Mouse (Mus musculus) liver, embryonic 16.5 days (tissue): ENCODE measurements at regions not wholly inside any gene's neighbourhood (a gene's known extent, or its start where the extent isn't known, plus 50 kb on each side); places are given as distances from the start of the nearest gene placed in this dataset.
A peak's percentile ranks its signal among the peaks of the same experiment; 100 is the strongest.
"Not testable (repeated sequence)": the region's sequence is repeated elsewhere in the genome, so short reads cannot be mapped to it uniquely, and the experiment has no call there.

Experiments
- ATAC-seq: fragments of 200-750 bp; cut with Nextera tagmentation; 2 replicates; pipeline ENCODE4 v1.8.0; 2017; ENCODE audit warnings: low read depth, mild to moderate bottlenecking, moderate number of reproducible peaks, moderate library complexity
- H3K27ac ChIP-seq: fragments of 300-500 bp; sonication (generic); 2 replicates; pipeline ENCODE4 v1.5.1; 2014; ENCODE audit warnings: mild to moderate bottlenecking, low read length
- H3K27me3 ChIP-seq: fragments of 300-500 bp; sonication (generic); 2 replicates; pipeline ENCODE4 v1.6.1; 2014; ENCODE audit warnings: low read depth, low read length, mixed read lengths; ENCODE audit not compliant: control insufficient read depth, insufficient read depth
- H3K36me3 ChIP-seq: fragments of 300-500 bp; sonication (generic); 2 replicates; pipeline ENCODE4 v1.6.1; 2014; ENCODE audit warnings: mild to moderate bottlenecking; ENCODE audit not compliant: control insufficient read depth, insufficient read depth
- H3K4me1 ChIP-seq: fragments of 300-500 bp; sonication (generic); 2 replicates; pipeline ENCODE4 v1.6.1; 2014; ENCODE audit warnings: low read depth, low read length, mixed read lengths; ENCODE audit not compliant: control insufficient read depth
- H3K4me2 ChIP-seq: fragments of 300-500 bp; sonication (generic); 2 replicates; pipeline ENCODE4 v1.6.1; 2014; ENCODE audit warnings: low read depth, low read length, mixed read lengths
- H3K4me3 ChIP-seq: fragments of 300-500 bp; sonication (generic); 2 replicates; pipeline ENCODE4 v1.5.1; 2014; ENCODE audit warnings: low read depth, mild to moderate bottlenecking, low read length
- H3K9ac ChIP-seq: fragments of 300-500 bp; sonication (generic); 2 replicates; pipeline ENCODE4 v1.6.1; 2014; ENCODE audit warnings: low read depth, low read length
- H3K9me3 ChIP-seq: fragments of 300-500 bp; sonication (generic); replicated peaks from 2 replicates; pipeline ENCODE4 v1.6.1; 2016; ENCODE audit warnings: low read length; ENCODE audit not compliant: control insufficient read depth
- WGBS: fragments of 180-500 bp; shearing (Covaris S2); extraction: QIAGEN DNeasy Blood & Tissue Kit; methylation state at CpG from one replicate; pipeline ENCODE4 v1.1.7; 2014; ENCODE audit not compliant: insufficient replicate concordance; 5-methylcytosine and 5-hydroxymethylcytosine counted together

DNA sequence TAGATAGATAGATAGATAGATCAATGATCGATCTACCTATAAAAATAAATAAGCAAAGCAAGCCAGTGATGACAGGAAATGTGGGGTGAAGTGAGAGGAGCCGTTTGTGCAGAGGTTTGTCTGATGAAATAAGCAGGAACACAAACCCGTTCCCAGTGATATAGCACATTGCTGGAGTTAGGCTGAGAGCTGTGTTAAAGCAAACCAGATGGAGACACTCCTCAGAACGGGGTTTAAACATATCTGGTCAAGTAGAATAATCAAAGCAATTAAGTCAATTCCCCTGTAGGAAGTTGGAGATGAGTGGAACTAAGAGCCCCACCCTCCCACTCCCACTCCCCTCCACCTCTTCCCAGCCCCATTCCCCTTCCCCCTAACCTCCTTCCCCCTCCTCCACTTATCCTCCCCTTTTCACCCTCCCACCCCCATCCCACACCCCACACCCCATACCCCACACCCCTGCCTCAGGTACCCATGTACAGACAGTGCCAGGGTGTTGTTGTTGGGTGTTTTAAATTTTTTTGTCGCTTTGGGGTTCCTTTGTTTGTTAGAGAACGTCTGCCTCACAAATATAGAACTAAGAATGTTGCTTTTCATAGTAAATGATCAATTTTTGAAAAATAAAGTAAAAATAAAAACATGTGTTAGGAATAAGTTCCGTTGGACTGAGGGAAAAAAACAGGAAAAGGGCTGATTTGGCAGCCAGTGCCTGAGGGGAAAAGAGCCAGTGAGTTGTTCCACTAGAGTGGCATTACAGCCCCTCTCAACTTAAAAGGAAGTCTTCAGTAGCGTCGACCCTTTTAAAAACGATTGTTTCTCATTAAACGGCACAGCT lies 79.8 kb upstream of the Enpep start:
- 53% methylated on average over 11 of the region's 11 CpGs for WGBS
- H3K4me1 ChIP-seq: no peaks in the 10 kb centered on the region
- no peaks in the 10 kb centered on the region for H3K27me3 ChIP-seq
- no peaks in the 10 kb centered on the region for H3K9me3 ChIP-seq
- no peak overlapping the region for H3K9ac ChIP-seq
- no peak overlapping the region for H3K27ac ChIP-seq
- no peak overlapping the region for H3K4me2 ChIP-seq
- no peak for ATAC-seq
- no peak overlapping the region for H3K4me3 ChIP-seq
- H3K36me3 ChIP-seq: no peaks in the 10 kb centered on the region

DNA sequence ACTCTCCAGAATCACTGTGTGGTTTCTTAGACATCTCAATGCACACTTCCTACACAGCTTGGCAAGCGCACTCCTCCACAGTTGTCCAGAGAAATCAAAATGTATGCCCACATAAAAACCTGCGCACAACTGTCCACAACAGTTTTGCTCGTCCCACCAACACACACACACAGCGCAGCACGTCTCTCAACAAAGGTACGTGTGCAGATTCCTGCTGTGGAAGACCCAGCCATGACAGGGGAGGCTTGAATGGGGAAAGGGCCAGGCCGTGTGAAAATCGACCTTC lies 80.4 kb upstream of the Enpep start:
- WGBS: 78% methylated on average over 8 of the region's 8 CpGs
- no peak overlapping the region for H3K4me3 ChIP-seq

DNA sequence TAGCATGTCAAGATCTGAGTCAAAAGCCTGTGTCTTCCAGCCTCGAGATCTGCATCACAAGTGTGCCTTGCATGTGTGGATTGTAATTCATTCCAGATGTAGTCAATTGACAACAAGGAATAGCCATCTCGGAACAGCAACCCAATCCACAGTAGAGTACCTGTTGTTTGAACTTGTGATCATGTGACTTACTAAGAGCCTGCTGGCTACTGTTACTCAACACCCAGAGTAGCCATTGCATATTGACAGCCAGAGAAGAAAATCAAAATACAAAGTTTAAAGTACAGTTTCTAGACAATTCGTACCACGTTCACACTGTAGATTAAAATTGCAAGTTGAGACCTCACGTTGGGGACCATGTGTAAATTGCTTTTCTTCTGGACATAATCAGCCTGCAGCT lies 83.1 kb upstream of the Enpep start:
- Histone ChIP-seq H3K4me3 (no peak overlapping the region), H3K9ac (no peak overlapping the region), H3K4me2 (no peak overlapping the region), H3K36me3 (no peaks in the 10 kb centered on the region), H3K4me1 (no peaks in the 10 kb centered on the region), H3K27me3 (no peaks in the 10 kb centered on the region), H3K27ac (no peak overlapping the region), H3K9me3 (no peaks in the 10 kb centered on the region)
- ATAC-seq: no peak
- 59% methylated on average over 5 of the region's 5 CpGs for WGBS

More for the DNA sequence above, 80.4 kb upstream of the Enpep start:
- Histone ChIP-seq H3K27ac (no peak overlapping the region), H3K9me3 (no peaks in the 10 kb centered on the region), H3K27me3 (no peaks in the 10 kb centered on the region), H3K4me2 (no peak overlapping the region), H3K9ac (no peak overlapping the region), H3K36me3 (no peaks in the 10 kb centered on the region), H3K4me1 (no peaks in the 10 kb centered on the region)
- ATAC-seq: no peak

DNA sequence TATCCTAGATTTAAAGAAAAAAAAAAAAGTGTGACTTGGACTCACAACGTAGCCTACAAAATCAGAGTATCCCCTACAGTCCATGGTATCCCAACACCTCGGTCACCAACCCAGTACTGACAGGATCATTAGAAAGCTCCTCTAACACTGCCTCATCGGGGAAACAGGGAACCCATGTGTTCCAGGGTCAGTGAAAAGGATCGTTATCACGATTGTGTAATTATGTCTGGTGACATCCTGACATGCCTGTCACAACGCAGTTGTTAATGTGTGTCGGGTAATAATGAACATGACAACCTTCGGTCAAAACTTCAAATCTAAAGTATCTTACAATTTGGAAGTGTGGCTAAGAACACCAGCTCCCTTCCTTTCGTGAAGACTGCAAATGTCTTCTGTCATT lies 83.8 kb upstream of the Enpep start:
- Histone ChIP-seq H3K36me3 (no peaks in the 10 kb centered on the region), H3K9ac (no peak overlapping the region), H3K27ac (no peak overlapping the region), H3K4me2 (no peak overlapping the region), H3K27me3 (no peaks in the 10 kb centered on the region), H3K4me3 (no peak overlapping the region), H3K4me1 (no peaks in the 10 kb centered on the region), H3K9me3 (no peaks in the 10 kb centered on the region)
- WGBS: 62% methylated on average over 9 of the region's 9 CpGs
- no peak for ATAC-seq

DNA sequence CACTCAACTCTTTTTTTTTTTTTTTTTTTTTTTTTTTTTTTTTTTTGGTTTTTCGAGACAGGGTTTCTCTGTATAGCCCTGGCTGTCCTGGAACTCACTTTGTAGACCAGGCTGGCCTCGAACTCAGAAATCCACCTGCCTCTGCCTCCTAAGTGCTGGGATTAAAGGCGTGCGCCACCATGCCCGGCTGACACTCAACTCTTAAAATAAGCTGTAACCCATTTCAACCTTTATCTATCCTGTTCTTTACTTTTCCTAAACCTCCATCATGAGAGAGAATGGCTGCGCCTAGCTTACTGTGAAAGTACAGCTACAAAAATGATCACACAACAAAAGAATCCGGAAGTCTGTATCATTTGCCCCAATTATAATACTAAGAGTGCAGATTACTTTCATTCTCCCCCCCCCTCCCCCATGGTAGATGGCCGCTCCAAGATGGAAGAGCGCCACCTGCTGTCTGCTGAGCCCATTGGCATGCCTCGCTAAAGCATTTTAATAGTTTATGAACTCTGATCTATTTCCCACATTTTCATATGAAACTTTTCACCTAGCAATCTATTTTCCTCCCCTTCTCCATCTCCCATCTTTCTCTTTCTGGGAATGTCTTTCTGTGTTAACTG lies 89.2 kb upstream of the Enpep start:
- not testable (repeated sequence) for H3K9ac ChIP-seq, ATAC-seq

DNA sequence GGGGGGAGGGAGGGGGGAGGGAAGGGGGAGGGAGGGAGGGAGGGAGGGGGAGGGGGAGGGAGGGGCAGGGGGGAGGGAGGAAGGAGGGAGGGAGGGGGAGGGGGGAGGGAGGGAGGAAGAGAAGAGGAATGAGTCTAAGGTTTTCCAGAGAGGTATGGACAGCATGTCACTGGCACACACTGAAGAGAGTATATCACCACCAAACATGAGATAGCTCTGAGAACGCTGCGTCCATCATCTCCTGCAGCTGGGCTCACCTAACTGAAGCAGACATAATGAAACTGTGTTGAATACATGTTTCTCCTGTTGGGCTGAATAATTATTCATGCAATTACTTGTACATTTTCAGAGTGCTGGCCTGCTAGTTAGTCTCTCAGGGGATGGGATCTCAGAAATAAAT lies 96.2 kb upstream of the Enpep start:
- 68% methylated on average over 2 of the region's 2 CpGs for whole genome bisulfite sequencing
- no peaks in the 10 kb centered on the region for H3K27me3 ChIP-seq
- no peak overlapping the region for H3K9ac ChIP-seq
- no peaks in the 10 kb centered on the region for H3K9me3 ChIP-seq
- H3K4me1 ChIP-seq: no peaks in the 10 kb centered on the region
- H3K4me2 ChIP-seq: no peak overlapping the region
- no peaks in the 10 kb centered on the region for H3K36me3 ChIP-seq
- no peak overlapping the region for H3K4me3 ChIP-seq
- ATAC-seq: no peak
- no peak overlapping the region for H3K27ac ChIP-seq

More for the DNA sequence above, 89.2 kb upstream of the Enpep start:
- H3K4me2 ChIP-seq, H3K9me3 ChIP-seq, H3K4me1 ChIP-seq, H3K36me3 ChIP-seq, H3K27me3 ChIP-seq, H3K27ac ChIP-seq, H3K4me3 ChIP-seq: not testable (repeated sequence)
- 46% methylated on average over 8 of the region's 10 CpGs for WGBS

DNA sequence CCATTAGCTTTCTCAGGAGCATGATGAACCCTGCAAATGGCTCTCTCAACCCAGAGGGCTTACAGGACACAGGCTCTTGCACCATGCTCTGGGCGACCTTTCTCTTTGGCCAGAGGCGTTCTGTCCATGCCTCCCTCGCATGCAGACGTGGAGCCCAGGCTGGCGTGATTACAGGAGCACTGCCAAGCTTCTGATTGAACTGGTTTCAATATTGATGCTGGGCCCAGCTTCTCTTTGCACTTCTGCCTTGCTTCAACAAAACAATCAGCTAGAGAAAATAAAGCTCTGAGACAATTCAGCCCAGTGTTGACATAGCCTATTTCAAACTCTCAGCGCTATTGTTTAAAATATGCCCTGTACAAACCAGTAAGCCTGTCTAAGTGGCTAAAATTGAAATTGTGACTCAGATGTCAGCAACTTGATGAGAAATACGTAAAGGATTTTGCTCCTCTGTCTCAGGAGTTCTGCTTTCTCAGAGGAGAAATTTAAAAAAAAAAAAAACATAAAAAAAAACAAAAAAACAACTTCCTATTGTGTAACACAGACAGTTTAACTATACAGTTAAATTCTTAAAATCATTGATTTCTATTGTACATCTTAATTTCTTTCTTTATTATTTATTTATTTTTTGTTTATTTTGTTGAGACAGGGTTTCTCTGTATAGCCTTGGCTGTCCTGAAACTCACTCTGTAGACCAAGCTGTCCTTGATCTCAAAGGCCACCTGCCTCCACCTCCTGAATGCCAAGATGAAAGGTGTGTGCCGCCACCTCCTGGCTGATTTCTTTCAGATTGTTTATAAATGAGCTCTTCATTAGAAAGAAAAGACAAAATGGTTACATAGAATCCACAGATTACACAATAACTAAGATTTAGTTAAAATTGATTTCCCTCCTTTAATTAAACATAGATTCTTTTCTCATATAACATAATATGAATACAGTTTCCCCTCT lies 96.9 kb upstream of the Enpep start:
- H3K4me2 ChIP-seq: no peak overlapping the region
- no peak overlapping the region for H3K27ac ChIP-seq
- peak; percentile 74 for ATAC-seq
- no peaks in the 10 kb centered on the region for H3K4me1 ChIP-seq
- H3K9ac ChIP-seq: no peak overlapping the region
- H3K36me3 ChIP-seq: no peaks in the 10 kb centered on the region
- 60% methylated on average over 8 of the region's 8 CpGs for WGBS
- H3K27me3 ChIP-seq: no peaks in the 10 kb centered on the region
- no peaks in the 10 kb centered on the region for H3K9me3 ChIP-seq
- no peak overlapping the region for H3K4me3 ChIP-seq

DNA sequence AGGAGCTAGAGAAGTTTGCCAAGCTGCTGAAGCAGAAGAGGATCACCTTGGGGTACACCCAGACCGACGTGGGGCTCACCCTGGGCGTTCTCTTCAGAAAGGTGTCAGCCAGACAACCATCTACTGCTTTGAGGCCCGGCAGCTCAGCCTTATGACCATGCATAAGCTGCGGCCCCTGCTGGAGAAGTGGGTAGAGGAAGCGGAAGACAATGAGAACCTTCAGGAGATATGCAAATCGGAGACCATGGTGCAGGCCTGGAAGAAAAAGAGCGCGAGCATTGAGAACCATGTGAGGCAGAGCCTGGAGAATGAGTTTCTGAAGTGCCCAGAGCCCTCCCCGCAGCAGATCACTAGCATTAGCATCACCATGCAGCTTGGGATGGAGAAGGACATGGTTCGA lies 98.1 kb upstream of the Elovl6 start:
- no peaks in the 10 kb centered on the region for H3K4me1 ChIP-seq
- no peaks in the 10 kb centered on the region for H3K36me3 ChIP-seq
- H3K27me3 ChIP-seq: no peaks in the 10 kb centered on the region
- H3K9me3 ChIP-seq: no peaks in the 10 kb centered on the region
- no peak overlapping the region for H3K4me2 ChIP-seq
- ATAC-seq: no peak
- H3K9ac ChIP-seq: no peak overlapping the region
- 42% methylated on average over 11 of the region's 11 CpGs for WGBS
- H3K4me3 ChIP-seq: no peak overlapping the region
- no peak overlapping the region for H3K27ac ChIP-seq

DNA sequence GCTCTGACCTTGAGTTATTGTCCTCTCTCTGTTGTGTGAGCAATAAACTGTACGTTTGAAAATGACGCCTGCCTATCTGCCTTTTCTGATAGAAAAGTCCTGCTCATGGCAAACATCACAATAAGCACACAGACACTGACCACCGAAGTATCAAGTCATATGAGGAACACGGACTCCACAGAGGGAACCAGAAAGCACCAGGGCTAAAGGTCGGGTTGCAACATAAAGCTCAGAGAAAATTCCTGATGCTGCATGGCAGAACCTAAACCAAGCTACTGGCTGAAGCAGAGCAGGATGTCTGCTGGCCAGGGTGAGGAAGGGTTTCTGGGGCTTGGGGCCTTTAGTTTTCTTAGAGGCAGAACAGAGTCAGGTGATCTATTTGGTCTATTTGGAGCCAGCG lies 94.5 kb upstream of the Elovl6 start:
- H3K4me3 ChIP-seq: no peak overlapping the region
- H3K9me3 ChIP-seq: no peaks in the 10 kb centered on the region
- H3K27me3 ChIP-seq: no peaks in the 10 kb centered on the region
- no peaks in the 10 kb centered on the region for H3K4me1 ChIP-seq
- H3K36me3 ChIP-seq: no peaks in the 10 kb centered on the region
- no peak overlapping the region for H3K9ac ChIP-seq
- ATAC-seq: peak; percentile 78
- no peak overlapping the region for H3K4me2 ChIP-seq
- 50% methylated on average over 6 of the region's 6 CpGs for WGBS
- no peak overlapping the region for H3K27ac ChIP-seq
